Mouse (Mus musculus) ES-Bruce4 (cell line): ENCODE data around the gene Ptk6. TPM values are rescaled to one million over a fixed set of nuclear protein-coding genes. Genes with fewer than 3 reads are reported as not detected.

Source experiments
- H3K27ac ChIP-seq: 2 replicates; pipeline ENCODE4 v1.5.1; 2012; ENCODE audit warnings: low read length, inconsistent platforms; ENCODE audit not compliant: insufficient read depth
- H3K27me3 ChIP-seq: 2 replicates; pipeline ENCODE4 v1.6.1; 2012; ENCODE audit warnings: mild to moderate bottlenecking, low read length, inconsistent platforms; ENCODE audit not compliant: control insufficient read depth, poor library complexity, insufficient read depth, severe bottlenecking
- H3K36me3 ChIP-seq: 2 replicates; pipeline ENCODE4 v1.6.1; 2012; ENCODE audit warnings: inconsistent platforms, mild to moderate bottlenecking, low read length, moderate library complexity; ENCODE audit not compliant: control insufficient read depth, poor library complexity, insufficient read depth, severe bottlenecking
- H3K4me1 ChIP-seq: one replicate; pipeline ENCODE4 v1.8.1; 2011; ENCODE audit warnings: low read length; ENCODE audit not compliant: control insufficient read depth, insufficient read depth
- H3K4me3 ChIP-seq: 2 replicates; pipeline ENCODE4 v1.5.1; 2011; ENCODE audit warnings: low read depth, mild to moderate bottlenecking, low read length
- H3K9ac ChIP-seq: 2 replicates; pipeline ENCODE4 v1.6.1; 2012; ENCODE audit warnings: low read depth, mild to moderate bottlenecking, inconsistent platforms; ENCODE audit not compliant: poor library complexity, severe bottlenecking
- H3K9me3 ChIP-seq: replicated peaks from 2 replicates; pipeline ENCODE4 v1.6.1; 2012; ENCODE audit warnings: mild to moderate bottlenecking, low read length, inconsistent platforms; ENCODE audit not compliant: control insufficient read depth, poor library complexity, insufficient read depth, severe bottlenecking
- CTCF ChIP-seq: IDR thresholded peaks from one replicate; pipeline ENCODE4 v1.8.1; 2011; ENCODE audit warnings: low read depth, low read length
- EP300 ChIP-seq: IDR thresholded peaks from 2 replicates; pipeline ENCODE4 v1.6.1; 2011; ENCODE audit warnings: low read depth, low read length; ENCODE audit not compliant: insufficient read depth
- POLR2A ChIP-seq: IDR thresholded peaks from one replicate; pipeline ENCODE4 v1.8.1; 2011; ENCODE audit warnings: low read length; ENCODE audit not compliant: insufficient read depth
- polyA plus RNA-seq: library from polyadenylated mRNA; stranded (reverse); fragments of >200 nt; gene quantifications from 2 replicates; pipeline ENCODE4 v1.2.4, GENCODE M21; 2011; ENCODE audit warnings: low read depth; ENCODE audit not compliant: missing spikeins, insufficient read depth, insufficient read length

Gene Ptk6
- polyA plus RNA-seq, 1 experiment: not detected

DNA sequence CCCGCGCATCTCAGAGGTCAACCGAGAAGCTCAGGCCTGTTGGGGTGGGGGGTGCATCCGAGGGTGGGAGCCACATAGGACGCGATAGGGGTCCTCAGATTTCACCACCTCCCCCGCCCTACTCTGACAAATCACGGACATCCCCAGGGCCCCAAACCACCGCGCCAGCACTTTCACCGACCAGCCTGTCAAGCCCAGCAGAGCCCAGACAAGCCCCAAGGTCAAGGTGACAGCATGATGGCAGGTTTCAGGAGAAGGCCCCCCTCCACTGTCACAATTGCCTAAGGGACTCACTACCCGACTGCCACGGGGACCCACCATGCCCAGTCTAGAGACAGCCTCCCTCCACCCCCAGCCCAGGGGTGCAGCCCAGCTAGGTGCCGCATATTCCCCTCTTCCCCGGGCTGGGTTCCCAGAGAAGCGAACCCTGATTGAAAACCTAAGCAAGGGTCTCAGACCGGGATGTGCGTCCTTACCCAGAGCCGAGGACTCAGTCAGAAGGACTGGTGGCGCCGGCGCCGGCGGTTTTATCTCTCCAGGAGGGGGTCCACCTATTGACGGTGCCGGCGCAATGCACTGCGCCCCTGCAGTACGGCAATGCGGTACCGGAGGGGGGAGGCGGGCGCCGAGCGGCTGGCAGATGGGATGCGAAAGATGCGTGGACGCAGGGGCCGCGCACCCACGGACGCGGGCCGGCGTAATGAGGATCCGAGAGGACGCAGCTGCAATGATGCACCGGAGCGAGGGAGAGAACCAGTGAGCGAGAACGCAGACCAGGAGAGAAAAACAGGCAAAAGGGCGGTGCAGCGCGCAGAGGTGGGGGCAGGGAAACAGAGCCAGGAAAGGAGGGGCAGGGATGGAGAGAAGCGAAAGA is 46.1 kb downstream of the Ptk6 start, which contains the start of gene Eef1a2:
TSS of gene Eef1a2 (minus strand) at position 767 of the 874 bp plus-strand sequence.
- no peak for TF ChIP-seq POLR2A
- TF ChIP-seq EP300: no peak
- no peak for TF ChIP-seq CTCF
- no peaks in the 10 kb centered on the region for H3K27me3 ChIP-seq
- H3K36me3 ChIP-seq: no peaks in the 10 kb centered on the region
- H3K9ac ChIP-seq: peak within 1 kb of the TSS; percentile 15; the same call in 1 of the 2 replicates
- no peaks in the 10 kb centered on the region for H3K4me1 ChIP-seq
- H3K27ac ChIP-seq: no peak within 1 kb of the TSS
- H3K9me3 ChIP-seq: no peaks in the 10 kb centered on the region
- H3K4me3 ChIP-seq: peak within 1 kb of the TSS; percentile 71

DNA sequence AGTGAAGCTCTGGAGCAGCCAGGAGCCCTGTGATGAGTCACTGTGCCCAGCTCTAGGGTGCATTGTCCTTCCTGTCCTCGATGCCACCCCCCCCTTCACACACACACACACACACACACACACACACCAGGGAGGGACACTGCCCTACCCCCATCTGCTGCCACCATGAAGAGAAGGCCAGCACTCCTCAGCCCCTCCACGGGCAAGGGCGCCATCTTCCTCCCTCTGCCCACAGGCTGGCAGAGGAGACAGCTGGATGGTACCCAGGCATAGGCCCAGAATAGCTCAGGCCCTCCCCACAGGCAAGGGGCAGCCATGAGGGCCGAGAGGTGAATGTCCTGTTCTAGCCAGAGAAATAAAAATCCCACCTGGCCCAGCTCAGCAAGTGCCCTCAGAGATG is 46.8 kb downstream of the Ptk6 start:
- H3K27me3 ChIP-seq: no peaks in the 10 kb centered on the region

DNA sequence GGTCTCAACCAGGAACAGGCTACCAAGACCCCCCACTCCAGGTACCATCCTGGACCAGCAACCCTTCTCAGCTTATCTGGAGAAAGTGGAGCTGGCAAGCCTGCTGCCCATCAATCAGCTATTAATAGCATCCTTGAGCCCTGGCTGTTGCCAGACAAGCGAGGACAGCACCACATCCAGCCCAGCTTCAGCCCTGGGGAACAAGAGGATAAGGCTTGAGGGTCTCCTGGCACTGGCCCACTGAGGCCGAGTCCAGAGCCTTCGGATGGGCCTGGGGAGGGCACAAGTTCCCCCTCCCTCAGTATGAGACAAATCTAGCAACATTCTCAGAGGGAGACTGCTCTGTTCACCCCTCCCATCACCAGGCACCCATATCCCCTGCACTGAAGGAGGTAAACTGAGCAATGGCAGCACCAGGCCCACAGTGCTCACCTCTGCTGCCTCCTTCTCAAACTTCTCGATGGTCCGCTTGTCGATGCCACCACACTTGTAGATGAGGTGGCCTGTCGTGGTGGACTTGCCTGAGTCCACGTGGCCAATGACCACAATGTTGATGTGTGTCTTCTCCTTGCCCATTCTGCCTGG is 47.7 kb downstream of the Ptk6 start:
- Histone ChIP-seq H3K9me3 (no peaks in the 10 kb centered on the region), H3K27ac (no peak overlapping the region), H3K4me1 (no peaks in the 10 kb centered on the region), H3K4me3 (no peak overlapping the region), H3K27me3 (no peaks in the 10 kb centered on the region), H3K36me3 (no peaks in the 10 kb centered on the region), H3K9ac (no peak overlapping the region)
- TF ChIP-seq EP300 (no peak), CTCF (no peak), POLR2A (no peak)

More for the DNA sequence above, 46.8 kb downstream of the Ptk6 start:
- H3K9ac ChIP-seq: 0 out of 2 replicates have a peak overlapping the region, but pooled peaks have one; percentile 15
- no peak overlapping the region for H3K27ac ChIP-seq
- no peaks in the 10 kb centered on the region for H3K4me1 ChIP-seq
- TF ChIP-seq EP300 (no peak), CTCF (no peak), POLR2A (no peak)
- no peaks in the 10 kb centered on the region for H3K36me3 ChIP-seq
- H3K4me3 ChIP-seq: no peak overlapping the region
- no peaks in the 10 kb centered on the region for H3K9me3 ChIP-seq

DNA sequence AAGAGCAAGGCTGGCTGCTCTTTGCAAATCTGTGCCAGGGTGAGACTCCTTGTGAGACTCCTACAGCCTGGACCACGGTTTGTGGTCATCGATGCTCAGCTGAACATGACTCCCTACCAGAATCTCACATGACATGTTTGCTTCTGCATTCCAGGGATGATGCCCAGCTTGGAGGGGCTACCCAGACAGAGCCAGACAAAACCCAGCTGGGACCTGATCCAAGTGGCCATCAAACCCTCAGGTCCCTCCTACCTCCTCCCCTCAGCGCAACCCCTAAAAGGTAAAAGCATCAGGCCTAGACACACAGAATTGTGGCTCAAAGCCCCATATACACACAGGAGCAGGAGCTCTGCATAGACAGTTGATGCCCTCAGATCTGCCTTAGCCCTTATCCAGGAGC is 48.2 kb downstream of the Ptk6 start:
- H3K4me3 ChIP-seq: no peak overlapping the region

DNA sequence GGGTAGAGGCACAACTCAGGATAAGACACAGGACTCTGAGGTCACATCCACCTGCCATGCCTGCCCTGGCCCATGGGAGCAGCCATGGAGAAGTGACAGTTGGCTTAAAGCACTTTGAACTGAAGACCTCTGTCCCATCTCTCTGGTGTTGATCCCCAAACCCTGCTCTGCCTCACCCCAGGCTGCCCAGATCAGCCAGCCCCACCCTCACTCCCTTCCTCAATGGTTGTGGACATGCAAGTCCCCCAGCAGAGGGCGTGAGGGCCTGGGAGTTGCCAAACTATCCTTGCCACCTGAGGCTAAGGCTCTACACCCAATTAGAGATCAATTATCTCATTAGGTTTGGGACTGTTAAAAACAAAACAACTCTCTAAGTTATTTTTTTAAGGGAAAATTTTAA is 48.8 kb downstream of the Ptk6 start:
- TF ChIP-seq EP300 (no peak), CTCF (peak; percentile 84)
- Histone ChIP-seq H3K27me3 (no peaks in the 10 kb centered on the region; the same call in 1 of the 2 replicates), H3K4me1 (no peaks in the 10 kb centered on the region), H3K4me3 (no peak overlapping the region), H3K27ac (no peak overlapping the region), H3K9ac (no peak overlapping the region), H3K36me3 (no peaks in the 10 kb centered on the region), H3K9me3 (no peaks in the 10 kb centered on the region)

More for the DNA sequence above, 48.2 kb downstream of the Ptk6 start:
- no peak overlapping the region for H3K27ac ChIP-seq
- H3K4me1 ChIP-seq: no peaks in the 10 kb centered on the region
- no peaks in the 10 kb centered on the region for H3K27me3 ChIP-seq
- TF ChIP-seq CTCF (no peak), EP300 (no peak), POLR2A (no peak)
- H3K9me3 ChIP-seq: no peaks in the 10 kb centered on the region
- H3K36me3 ChIP-seq: no peaks in the 10 kb centered on the region
- no peak overlapping the region for H3K9ac ChIP-seq

DNA sequence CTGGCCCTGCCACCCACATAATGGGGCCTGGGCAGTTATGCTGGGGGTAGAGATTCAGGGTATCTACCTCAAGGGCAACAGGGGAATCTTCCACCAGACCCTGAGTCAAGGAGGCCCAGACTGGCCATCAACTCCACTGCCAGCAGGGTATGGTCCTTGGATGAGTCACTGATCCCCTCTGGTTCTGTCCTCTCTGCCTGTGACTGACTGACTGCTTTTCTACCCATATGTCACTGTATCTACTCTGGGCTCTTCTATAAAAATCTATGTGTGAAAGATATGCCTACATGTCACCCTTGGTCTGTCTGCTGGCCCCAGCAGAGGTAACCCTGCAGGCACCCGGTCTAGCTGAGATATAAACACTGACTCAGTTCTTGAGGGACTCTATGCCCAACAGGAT is 49.5 kb downstream of the Ptk6 start:
- TF ChIP-seq CTCF: no peak
- TF ChIP-seq EP300: no peak
- no peak for TF ChIP-seq POLR2A
- Histone ChIP-seq H3K9me3 (no peaks in the 10 kb centered on the region), H3K4me1 (no peaks in the 10 kb centered on the region), H3K4me3 (no peak overlapping the region), H3K9ac (no peak overlapping the region), H3K27me3 (no peaks in the 10 kb centered on the region; the same call in 1 of the 2 replicates), H3K27ac (no peak overlapping the region), H3K36me3 (no peaks in the 10 kb centered on the region)
